Mouse (Mus musculus) hindbrain, embryonic 10.5 days (tissue): ENCODE measurements around the gene E130114P18Rik. TPM values are rescaled to one million over a fixed set of nuclear protein-coding genes. Genes with fewer than 3 reads are reported as not detected.

ENCODE experiments used
- DNase-seq: peaks from one replicate; pipeline ENCODE4 v3.0.0-alpha.2; 2017; ENCODE audit warnings: low spot score
- H3K27ac ChIP-seq: fragments of 300-500 bp; sonication (generic); 2 replicates; pipeline ENCODE4 v1.5.1; 2016; ENCODE audit warnings: mild to moderate bottlenecking, moderate library complexity
- H3K27me3 ChIP-seq: fragments of 300-500 bp; sonication (generic); 2 replicates; pipeline ENCODE4 v1.6.1; 2016; ENCODE audit warnings: mild to moderate bottlenecking; ENCODE audit not compliant: poor library complexity, insufficient read depth, severe bottlenecking
- H3K36me3 ChIP-seq: fragments of 300-500 bp; sonication (generic); 2 replicates; pipeline ENCODE4 v1.6.1; 2016; ENCODE audit warnings: mild to moderate bottlenecking, moderate library complexity
- H3K4me1 ChIP-seq: fragments of 300-500 bp; sonication (generic); replicated peaks from 2 replicates; pipeline ENCODE4 v1.6.1; 2016; ENCODE audit warnings: mild to moderate bottlenecking
- H3K4me3 ChIP-seq: fragments of 300-500 bp; sonication (generic); 2 replicates; pipeline ENCODE4 v1.5.1; 2016; ENCODE audit warnings: mild to moderate bottlenecking, moderate library complexity
- H3K9me3 ChIP-seq: fragments of 300-500 bp; sonication (generic); 2 replicates; pipeline ENCODE4 v1.6.1; 2016; ENCODE audit warnings: mild to moderate bottlenecking, moderate library complexity
- whole genome bisulfite sequencing: fragments of 180-500 bp; shearing (Covaris S2); methylation state at CpG from one replicate; pipeline ENCODE4 v1.1.7; 2016; 5-methylcytosine and 5-hydroxymethylcytosine counted together
- polyA plus RNA-seq: library from polyadenylated mRNA; unstranded; fragments of >200 nt; fragmentation: Nextera tagmentation; extraction: Ambion mirVana; gene quantifications from 2 replicates; pipeline ENCODE4 v1.2.1, GENCODE M21; 2016

The E130114P18Rik gene
- polyA plus RNA-seq, 1 experiment from 2014 or later, result 18.4 TPM

DNA sequence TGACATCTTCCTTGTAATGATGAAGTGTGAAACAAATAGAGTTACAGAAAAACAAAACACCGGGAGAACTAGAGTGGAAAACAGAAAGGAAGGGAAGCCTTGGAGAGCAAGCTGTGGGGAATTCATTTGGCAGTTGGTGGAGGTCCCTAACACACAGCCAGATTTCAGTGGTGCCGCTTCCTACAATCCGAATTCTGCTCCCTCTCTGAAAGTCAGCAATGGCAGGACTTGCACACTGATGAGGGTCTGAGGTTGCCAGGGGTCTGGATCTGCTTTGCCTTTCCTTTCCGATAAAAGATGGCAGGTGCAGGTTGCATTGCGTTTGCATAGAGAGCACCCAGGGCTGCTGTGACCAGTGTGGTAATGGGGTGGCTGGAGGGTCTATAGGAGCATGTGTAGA is 18.1 kb upstream of the E130114P18Rik start:
- WGBS, result 84% methylated on average over 5 of the region's 5 CpGs
- peaks cover 15% of the 10 kb centered on the region for H3K27me3 ChIP-seq
- H3K9me3 ChIP-seq, result no peaks in the 10 kb centered on the region
- no peak for DNase-seq
- H3K4me1 ChIP-seq, result peaks cover 6% of the 10 kb centered on the region
- H3K4me3 ChIP-seq, result no peak overlapping the region
- H3K27ac ChIP-seq, result no peak overlapping the region
- H3K36me3 ChIP-seq, result 0 out of 2 replicates have a peak, but pooled peaks cover 4% of the 10 kb centered on the region

DNA sequence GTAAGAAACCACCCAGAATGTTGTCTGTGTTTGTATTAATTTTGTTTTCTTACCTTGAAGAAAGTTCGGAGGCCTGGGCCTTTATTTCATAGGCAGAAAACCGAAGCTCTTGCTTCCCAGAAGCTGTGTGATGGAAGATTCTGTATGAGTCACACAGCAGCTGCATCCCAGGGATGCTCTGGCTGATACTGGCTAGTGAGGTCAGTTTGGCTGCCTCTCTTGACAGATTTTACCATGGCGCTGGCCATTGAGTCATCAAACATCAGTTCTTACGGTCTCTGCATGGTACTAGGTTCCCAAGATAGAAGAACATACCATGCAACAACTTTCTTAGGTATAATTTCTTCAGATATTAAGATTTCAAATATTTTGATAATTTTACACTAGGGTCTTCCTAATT is 17.0 kb upstream of the E130114P18Rik start:
- 90% methylated on average over 4 of the region's 4 CpGs for WGBS
- Histone ChIP-seq H3K36me3 (0 out of 2 replicates have a peak, but pooled peaks cover 4% of the 10 kb centered on the region), H3K27me3 (peaks cover 22% of the 10 kb centered on the region), H3K4me3 (no peak overlapping the region), H3K4me1 (peaks cover 6% of the 10 kb centered on the region), H3K9me3 (no peaks in the 10 kb centered on the region), H3K27ac (no peak overlapping the region)
- DNase-seq, result no peak

- H3K27ac ChIP-seq, result no peak overlapping the region; the same call in 1 of the 2 replicates
- 0 out of 2 replicates have a peak, but pooled peaks cover 4% of the 10 kb centered on the region for H3K36me3 ChIP-seq
- WGBS, result 75% methylated on average over 10 of the region's 10 CpGs
These were observed 16.1 kb upstream of the E130114P18Rik start for GRCm38 (mm10) chr4:97793931-97794330.

DNA sequence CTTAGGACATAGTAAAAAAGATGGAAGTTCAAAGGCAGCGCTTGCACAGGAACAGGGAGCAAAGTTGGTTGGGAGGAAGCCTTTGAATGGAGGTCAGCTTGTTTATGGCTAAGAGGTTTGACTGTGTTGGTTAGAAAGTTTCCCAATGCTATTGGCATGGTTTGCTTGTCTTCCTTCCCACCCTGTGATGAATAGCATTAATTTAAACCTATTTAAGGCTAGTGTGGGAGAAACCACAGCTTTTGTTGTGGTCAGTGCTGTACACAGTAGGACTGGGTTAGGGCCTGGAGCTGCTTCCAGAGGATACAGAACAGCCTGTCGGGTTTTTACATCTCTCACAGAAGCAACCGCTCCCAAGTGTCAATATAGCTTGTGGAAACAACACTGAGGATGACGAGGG is 10.7 kb upstream of the E130114P18Rik start:
- WGBS, result 74% methylated on average over 4 of the region's 4 CpGs
- no peak overlapping the region for H3K27ac ChIP-seq
- no peaks in the 10 kb centered on the region for H3K9me3 ChIP-seq
- H3K4me3 ChIP-seq, result no peak overlapping the region
- no peak for DNase-seq
- no peaks in the 10 kb centered on the region for H3K4me1 ChIP-seq
- peaks cover 76% of the 10 kb centered on the region for H3K27me3 ChIP-seq
- peaks cover 16% of the 10 kb centered on the region for H3K36me3 ChIP-seq

More at GRCm38 (mm10) chr4:97793931-97794330, 16.1 kb upstream of the E130114P18Rik start:
- DNase-seq, result no peak
- Histone ChIP-seq H3K4me1 (peaks cover 6% of the 10 kb centered on the region), H3K9me3 (no peaks in the 10 kb centered on the region), H3K4me3 (no peak overlapping the region), H3K27me3 (peaks cover 31% of the 10 kb centered on the region)

- Histone ChIP-seq H3K27me3 (peaks cover 87% of the 10 kb centered on the region), H3K36me3 (peaks cover 23% of the 10 kb centered on the region), H3K27ac (no peak overlapping the region), H3K9me3 (no peaks in the 10 kb centered on the region), H3K4me1 (no peaks in the 10 kb centered on the region), H3K4me3 (no peak overlapping the region)
- 76% methylated on average over 3 of the region's 3 CpGs for WGBS
- DNase-seq, result no peak
These were observed 9.6 kb upstream of the E130114P18Rik start for GRCm38 (mm10) chr4:97787515-97787914.

DNA sequence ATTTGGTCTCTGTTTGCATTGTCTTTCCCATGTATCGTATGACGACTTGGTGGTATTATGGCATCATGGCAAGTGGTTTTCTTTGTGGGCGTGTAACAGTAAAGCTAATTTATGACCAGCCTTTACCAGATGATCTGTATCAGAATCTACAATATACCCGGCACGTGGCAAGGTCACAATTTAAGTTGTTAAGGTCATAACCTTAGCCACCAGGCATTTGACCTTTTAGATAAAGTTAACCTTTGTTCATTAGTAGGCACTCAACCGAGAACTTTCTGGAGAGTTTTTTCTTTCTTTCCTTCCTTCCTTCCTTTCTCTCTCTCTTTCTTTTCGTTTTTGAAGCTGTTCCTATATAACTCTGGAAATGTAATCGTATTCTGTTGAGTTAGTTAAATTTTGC is 8.7 kb upstream of the E130114P18Rik start:
- H3K9me3 ChIP-seq, result no peaks in the 10 kb centered on the region
- peaks cover 95% of the 10 kb centered on the region for H3K27me3 ChIP-seq
- no peak for DNase-seq
- no peak overlapping the region for H3K4me3 ChIP-seq
- whole genome bisulfite sequencing, result 44% methylated on average over 8 of the region's 8 CpGs
- H3K27ac ChIP-seq, result no peak overlapping the region
- H3K4me1 ChIP-seq, result no peaks in the 10 kb centered on the region
- peaks cover 23% of the 10 kb centered on the region for H3K36me3 ChIP-seq

DNA sequence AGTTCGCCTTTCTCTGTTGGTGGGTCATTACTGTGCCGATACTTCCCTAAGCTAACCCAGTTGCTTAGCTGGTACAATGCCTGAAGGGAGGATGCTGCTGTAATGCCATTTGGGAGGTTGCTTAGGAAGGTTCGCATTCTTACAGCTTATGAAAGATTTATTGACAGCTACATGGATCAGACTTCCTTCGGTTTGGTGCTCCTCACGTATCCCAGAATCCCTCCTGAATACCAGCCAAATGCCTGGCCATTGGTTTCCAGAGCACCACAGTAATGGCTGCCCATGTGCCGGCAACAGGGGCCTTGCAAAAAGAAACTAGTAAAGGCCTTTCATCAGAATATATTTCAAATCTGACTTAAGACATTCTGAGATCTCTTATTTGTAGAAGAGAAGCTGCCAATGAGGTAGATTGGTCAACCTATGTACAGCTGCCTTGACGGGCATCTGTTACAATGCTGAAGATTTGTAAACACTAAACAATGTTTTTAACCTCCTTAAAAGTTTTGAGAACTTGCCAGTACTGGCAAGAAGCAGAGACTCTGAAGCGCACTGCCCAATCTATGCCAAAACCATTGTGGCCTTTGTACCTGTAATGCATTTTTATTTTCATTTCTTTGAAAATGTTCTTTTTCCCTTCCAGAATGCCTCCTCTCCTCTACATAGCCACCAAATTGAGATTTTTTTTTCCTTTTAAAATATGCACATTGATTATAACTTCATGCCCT is 7.8 kb upstream of the E130114P18Rik start:
- H3K27me3 ChIP-seq, result peaks cover 97% of the 10 kb centered on the region
- no peak for DNase-seq
- peaks cover 23% of the 10 kb centered on the region for H3K36me3 ChIP-seq
- H3K4me1 ChIP-seq, result no peaks in the 10 kb centered on the region
- 91% methylated on average over 8 of the region's 8 CpGs for WGBS
- H3K4me3 ChIP-seq, result no peak overlapping the region
- H3K9me3 ChIP-seq, result no peaks in the 10 kb centered on the region
- H3K27ac ChIP-seq, result no peak overlapping the region

DNA sequence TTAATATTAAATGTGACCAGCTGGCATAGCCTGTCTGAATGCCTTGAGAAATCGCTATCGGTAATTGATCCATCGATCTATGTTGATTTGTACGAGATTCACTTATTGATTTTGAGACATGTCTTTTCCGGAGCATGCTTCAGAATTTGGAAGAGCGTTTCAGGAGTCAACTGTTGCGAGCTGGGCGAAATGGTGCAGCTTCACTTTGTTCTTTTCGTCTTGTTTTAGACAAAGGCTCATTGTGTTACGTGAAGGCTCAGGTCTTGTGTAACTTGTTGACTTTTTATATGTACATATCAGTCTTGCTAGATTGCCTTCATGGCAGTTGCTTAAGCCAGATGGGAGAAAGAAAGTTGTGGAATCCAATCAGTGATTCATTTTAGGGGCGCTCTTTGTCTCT is 6.4 kb upstream of the E130114P18Rik start:
- 80% methylated on average over 11 of the region's 11 CpGs for WGBS

DNA sequence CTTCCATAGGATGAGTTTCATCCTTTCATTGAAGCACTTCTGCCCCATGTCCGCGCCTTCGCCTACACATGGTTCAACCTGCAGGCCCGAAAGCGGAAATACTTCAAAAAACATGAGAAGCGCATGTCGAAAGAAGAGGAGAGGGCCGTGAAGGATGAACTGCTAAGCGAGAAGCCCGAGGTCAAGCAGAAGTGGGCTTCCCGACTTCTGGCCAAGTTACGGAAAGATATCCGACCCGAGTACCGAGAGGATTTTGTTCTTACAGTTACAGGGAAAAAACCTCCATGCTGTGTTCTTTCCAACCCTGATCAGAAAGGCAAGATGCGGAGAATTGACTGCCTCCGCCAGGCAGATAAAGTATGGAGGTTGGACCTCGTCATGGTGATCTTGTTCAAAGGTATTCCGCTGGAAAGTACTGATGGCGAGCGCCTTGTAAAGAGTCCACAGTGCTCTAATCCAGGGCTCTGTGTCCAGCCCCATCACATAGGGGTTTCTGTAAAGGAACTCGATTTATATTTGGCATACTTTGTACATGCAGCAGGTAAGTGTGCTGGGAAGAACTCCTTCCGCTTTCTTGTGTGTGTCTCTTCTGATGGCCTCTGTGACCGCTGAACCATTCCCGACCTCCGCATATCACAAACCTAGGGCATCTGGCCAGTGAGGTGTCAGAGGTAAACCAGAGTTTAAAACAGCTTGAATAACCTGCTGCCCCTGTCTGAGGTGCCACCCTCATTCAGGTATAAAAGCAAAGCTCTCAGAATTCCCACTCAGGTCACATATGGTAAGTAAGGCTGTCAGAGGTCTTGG is 5.4 kb upstream of the E130114P18Rik start:
- 93% methylated on average over 26 of the region's 26 CpGs for WGBS
- Histone ChIP-seq H3K36me3 (peaks cover 23% of the 10 kb centered on the region), H3K27ac (no peak overlapping the region), H3K4me1 (peaks cover 9% of the 10 kb centered on the region), H3K4me3 (no peak overlapping the region), H3K9me3 (no peaks in the 10 kb centered on the region), H3K27me3 (peaks cover 99% of the 10 kb centered on the region)
- DNase-seq, result no peak

More for the DNA sequence above, 6.4 kb upstream of the E130114P18Rik start:
- peaks cover 23% of the 10 kb centered on the region for H3K36me3 ChIP-seq
- peaks cover 99% of the 10 kb centered on the region for H3K27me3 ChIP-seq
- 0 out of 2 replicates have a peak, but pooled peaks cover 4% of the 10 kb centered on the region for H3K4me1 ChIP-seq
- no peak for DNase-seq
- H3K9me3 ChIP-seq, result no peaks in the 10 kb centered on the region
- no peak overlapping the region for H3K27ac ChIP-seq
- no peak overlapping the region for H3K4me3 ChIP-seq

DNA sequence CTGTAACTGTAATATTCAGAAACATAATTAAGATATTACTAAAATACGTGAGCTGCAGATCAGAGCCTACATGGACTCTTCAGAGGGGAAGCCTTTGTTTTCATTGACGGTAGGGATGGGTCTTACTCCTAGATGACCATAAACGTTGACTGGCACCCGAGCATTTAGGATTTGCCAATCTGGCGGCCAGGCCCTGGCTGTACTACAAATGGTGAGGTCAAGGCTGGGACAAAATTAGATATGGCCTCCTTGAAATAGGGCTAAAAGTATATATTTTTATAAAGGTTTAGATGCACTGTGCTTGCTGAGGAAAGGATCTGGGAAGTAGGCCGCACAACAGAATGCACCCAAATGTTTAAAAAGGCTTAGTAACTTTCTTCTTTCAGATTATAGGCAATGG is 4.6 kb upstream of the E130114P18Rik start:
- no peak for DNase-seq
- Histone ChIP-seq H3K4me3 (no peak overlapping the region), H3K27ac (no peak overlapping the region), H3K27me3 (peaks cover 99% of the 10 kb centered on the region), H3K4me1 (peaks cover 15% of the 10 kb centered on the region), H3K9me3 (no peaks in the 10 kb centered on the region), H3K36me3 (peaks cover 23% of the 10 kb centered on the region)
- WGBS, result 91% methylated on average over 6 of the region's 6 CpGs

GRCm38 (mm10) chr4:97782069-97782468 is 4.2 kb upstream of the E130114P18Rik start:
- H3K27ac ChIP-seq, result no peak overlapping the region
- no peaks in the 10 kb centered on the region for H3K9me3 ChIP-seq
- H3K36me3 ChIP-seq, result peaks cover 23% of the 10 kb centered on the region
- DNase-seq, result no peak
- H3K4me1 ChIP-seq, result peaks cover 16% of the 10 kb centered on the region
- peaks cover 99% of the 10 kb centered on the region for H3K27me3 ChIP-seq
- WGBS, result 89% methylated on average over 3 of the region's 3 CpGs
- no peak overlapping the region for H3K4me3 ChIP-seq

DNA sequence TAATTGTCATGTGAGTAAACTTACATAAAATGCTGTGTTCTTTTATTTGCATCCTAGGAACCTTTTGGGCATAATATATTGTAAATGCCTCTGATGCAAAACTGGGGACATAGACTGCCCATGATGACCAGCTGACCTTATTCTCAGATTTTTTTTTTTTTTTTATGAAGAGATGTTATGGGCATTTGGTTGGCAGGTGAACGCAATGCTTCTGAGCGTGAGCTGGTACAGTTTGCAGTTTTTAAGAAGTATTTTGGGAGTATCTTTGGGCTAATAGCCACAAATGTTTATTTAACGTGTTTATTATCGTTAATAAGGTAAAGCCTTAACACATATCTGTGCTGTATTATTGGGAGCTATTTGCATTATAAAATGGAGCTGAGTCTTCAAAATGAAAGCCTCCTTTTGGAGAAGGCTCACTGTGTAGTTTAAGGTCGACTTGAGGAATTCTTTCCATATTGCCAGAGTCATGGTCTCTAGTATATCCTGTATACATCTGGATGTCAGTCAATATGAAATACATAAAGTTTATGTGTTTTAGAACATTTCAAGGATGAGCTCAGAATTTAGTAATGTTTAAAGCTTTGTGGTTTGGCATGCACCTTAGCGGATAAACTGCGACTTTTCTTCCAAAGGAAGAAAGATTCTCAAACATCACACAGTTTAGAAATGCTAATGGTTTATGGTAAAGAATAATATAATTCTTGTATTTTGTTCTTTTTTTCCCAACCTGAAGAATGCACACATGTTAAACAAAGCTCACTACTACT is 3.0 kb upstream of the E130114P18Rik start:
- Histone ChIP-seq H3K27ac (no peak overlapping the region), H3K36me3 (peaks cover 23% of the 10 kb centered on the region), H3K9me3 (no peaks in the 10 kb centered on the region), H3K27me3 (peaks cover 100% of the 10 kb centered on the region), H3K4me3 (no peak overlapping the region), H3K4me1 (peaks cover 29% of the 10 kb centered on the region)
- 76% methylated on average over 7 of the region's 7 CpGs for WGBS
- DNase-seq, result no peak
